Mouse (Mus musculus) embryonic fibroblast, embryonic 13.5 days (primary cell): Measurements from ENCODE around the gene Rpl10a.

Experiments
- CTCF ChIP-seq: IDR thresholded peaks from 2 replicates; pipeline ENCODE4 v1.5.1; 2011; ENCODE audit warnings: mild to moderate bottlenecking, control low read depth, low read length, moderate library complexity, borderline replicate concordance; ENCODE audit not compliant: insufficient read depth
- POLR2A ChIP-seq: IDR thresholded peaks from 2 replicates; pipeline ENCODE4 v1.6.1; 2011; ENCODE audit warnings: low read depth, mild to moderate bottlenecking, control low read depth, low read length, moderate library complexity

GRCm38 (mm10) chr17:28317725-28318124, 10.5 kb upstream of the Rpl10a start:
- no peak for TF ChIP-seq CTCF
- TF ChIP-seq POLR2A, result no peak
